Mouse (Mus musculus) right cerebral cortex, postnatal 25 days (tissue): ENCODE results near the gene Gzmm.

Experiments used
- DNase-seq: peaks from one replicate; pipeline ENCODE4 v3.0.0; 2022

The Gzmm gene

DNA sequence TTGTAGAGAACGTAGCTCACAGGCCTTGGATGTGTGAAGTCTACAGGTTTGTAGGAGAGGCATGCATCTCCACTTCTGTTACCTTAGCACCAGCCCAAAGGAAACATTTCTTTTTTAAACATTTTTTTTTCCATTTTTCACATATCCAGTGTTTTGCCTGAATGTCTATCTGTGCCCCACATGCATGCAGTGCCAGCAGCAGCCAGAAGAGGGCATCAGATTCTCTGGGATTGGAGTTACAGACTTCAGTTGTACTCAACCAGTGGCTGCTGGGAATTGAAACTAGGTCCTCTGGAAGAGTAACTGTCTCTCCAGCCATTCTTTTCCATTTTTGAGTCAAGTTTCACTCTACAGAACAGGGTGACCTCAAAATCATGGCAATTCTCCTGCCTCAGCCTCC, 43.7 kb downstream of the Gzmm start:
- no peak for DNase-seq

DNA sequence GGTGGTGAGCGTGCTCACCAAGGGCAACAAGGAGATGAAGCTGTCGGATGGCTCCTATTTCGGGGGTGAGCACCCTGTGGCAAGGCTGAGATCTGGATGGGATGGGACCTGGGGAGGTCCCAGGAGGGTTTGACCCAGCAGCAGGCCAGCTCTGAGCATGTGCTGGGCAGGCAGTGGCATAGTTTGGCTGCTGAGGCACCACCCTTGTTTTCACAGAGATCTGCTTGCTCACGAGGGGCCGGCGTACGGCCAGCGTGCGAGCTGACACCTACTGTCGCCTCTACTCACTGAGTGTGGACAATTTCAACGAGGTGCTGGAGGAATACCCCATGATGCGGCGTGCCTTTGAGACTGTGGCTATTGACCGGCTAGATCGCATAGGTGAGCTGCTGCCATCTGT, 45.0 kb downstream of the Gzmm start:
- DNase-seq: no peak

DNA sequence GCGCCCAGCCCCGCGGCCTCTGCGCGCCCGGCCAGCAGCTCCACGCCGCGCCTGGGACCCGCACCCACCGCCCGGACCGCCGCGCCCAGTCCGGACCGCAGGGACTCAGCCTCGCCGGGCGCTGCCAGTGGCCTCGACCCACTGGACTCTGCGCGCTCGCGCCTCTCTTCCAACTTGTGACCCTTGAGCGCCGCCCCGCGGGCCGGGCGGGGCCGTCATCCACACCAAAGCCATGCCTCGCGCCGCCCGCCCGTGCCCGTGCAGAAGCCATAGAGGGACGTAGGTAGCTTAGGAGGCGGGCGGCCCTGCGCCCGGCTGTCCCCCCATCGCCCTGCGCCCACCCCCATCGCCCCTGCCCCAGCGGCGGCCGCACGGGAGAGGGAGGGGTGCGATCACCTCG, 46.5 kb downstream of the Gzmm start:
- DNase-seq: no peak

DNA sequence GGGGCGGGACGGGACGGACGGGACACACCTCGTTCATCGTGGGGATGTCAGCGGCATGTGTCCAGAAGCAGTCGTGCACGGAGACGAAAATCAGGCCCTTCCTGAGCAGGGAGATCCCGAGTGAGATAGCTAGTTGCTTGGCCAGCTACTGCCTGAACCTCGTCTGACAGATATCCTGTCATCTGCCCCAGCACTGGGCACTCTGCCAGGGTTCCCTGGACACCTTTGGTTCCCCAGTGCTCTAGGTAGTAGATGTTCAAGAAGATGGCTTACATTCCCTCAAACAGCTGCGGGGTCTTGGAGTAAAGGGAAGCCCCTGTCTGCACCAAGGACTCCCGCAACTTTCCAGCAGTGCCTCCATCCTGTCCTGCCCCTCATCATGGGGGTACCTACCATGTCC, 47.9 kb downstream of the Gzmm start:
- no peak for DNase-seq

DNA sequence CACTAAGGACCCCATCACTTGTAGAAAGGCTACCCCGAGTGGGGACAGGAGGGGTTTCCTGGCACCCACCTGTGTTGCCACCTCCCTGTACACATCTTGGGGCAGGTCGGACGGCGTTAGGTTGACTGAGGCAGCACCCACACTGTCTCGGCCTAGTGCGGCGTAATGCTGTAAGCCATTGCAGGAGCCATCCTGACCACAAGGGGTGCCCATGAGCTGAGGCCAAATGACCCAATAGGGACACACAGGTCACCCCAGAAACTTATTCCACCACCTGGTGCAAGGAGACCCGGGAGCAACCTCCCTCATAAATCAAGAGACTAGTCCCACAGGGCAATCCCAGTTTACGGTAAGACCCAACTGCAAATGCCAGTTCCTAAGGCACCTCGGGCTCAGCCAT, 49.4 kb downstream of the Gzmm start:
- DNase-seq: no peak

DNA sequence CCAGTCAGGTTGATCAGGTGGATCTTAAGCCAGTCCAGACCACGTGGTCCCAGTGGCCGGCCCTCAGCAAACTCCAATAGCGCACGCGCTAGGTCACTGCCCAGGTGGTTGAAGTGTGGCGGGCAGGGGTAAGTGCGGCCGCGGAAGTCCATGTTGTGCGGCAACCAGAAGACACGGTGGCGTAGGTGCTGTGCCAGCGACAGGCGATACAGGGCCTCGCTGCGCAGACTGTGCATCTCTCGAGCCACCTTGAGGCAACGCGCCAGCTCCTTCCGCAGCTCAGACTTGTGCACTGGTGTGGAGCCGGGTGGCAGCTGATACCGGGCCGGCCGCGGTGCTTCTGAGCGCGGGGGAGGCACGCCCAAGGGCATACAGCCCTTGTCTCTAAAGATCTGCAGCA, 50.4 kb downstream of the Gzmm start:
- no peak for DNase-seq

DNA sequence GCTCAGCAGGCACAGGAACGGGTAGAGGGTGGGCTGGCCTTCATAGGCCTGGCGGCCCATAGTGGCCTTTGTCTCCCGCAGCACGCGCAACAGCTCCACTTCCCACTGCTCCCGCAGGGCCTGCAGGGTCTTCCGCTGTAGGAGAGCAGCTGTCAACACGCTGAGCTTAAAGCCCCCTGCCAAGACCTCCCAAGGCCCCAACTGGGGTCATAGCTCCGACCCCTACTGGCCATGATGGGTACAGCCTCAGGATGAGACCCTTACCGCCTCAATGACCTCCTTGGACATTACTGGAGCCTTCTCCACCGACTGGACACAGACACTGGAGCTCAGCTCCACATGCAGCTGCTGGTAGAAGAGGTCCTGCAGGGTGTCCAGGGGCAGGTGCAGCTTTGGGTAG, 52.0 kb downstream of the Gzmm start:
- DNase-seq: no peak

DNA sequence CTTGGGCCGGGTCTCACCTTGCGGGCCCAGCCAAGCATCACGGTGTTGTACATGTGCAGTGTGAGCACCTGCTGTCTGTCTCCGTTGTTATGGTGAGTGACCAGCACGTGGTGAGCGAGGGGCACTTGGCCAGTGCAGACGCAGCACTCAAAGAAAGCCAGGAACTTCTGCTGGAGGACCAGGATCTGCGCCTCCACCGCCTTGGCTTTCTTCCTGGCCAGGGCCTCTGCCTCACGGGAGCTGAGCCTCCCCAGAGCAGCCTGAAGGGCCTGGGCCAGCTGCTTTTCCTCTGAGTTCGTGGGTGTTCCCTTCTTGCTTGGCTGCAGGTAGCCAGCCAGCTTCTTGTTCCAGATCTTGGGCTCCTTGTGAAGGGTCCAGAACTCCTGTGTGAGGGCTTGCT, 54.3 kb downstream of the Gzmm start:
- no peak for DNase-seq

DNA sequence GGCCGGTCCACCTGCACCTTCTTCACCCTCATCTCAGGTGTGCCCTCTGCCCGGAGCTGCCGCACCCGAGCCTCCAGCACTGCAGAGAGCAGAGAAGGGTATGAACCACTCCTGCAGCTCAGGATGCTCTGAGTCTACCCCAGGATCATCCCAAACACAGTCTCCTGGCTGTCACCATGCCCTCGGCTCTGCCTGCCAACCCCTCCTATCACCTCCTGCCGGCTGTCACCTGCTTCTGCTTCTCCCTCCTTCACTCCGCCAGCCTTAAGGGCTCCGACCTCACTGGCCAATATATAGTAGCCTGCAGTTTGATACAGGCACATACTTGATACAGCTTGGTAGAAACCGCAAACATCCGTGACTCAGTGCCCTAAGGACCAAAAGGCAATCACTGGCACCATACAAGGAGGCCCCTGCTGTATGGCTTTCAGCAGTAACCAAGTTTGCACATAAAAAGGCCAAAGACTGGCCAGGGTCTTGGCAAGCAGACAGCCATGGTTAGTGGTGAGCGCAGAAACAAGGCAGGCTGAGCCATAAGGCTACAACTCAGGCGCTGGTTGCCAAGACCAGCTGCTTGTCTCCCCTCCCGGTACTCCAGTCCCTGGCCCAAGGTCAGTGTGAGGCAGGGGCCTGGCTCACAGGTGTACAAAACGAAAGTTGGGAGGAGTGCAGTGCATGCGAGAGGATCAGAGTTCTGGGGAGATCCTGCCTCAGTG, 55.0 kb downstream of the Gzmm start:
- no peak for DNase-seq
